Mouse (Mus musculus) cerebellum, adult (tissue): ENCODE data around the gene Slc15a2.
A peak's percentile ranks its signal among the peaks of the same experiment; 100 is the strongest.

Experiments
- ATAC-seq: cut with Nextera tagmentation; 2 replicates; pipeline ENCODE4 v1.9.2; 2017; ENCODE audit warnings: mild to moderate bottlenecking, moderate library complexity, mixed read lengths; ENCODE audit not compliant: insufficient number of reproducible peaks, low FRiP score, low TSS enrichment

Gene Slc15a2

GRCm38 (mm10) chr16:36770830-36771229 lies 13.9 kb downstream of the Slc15a2 start:
- no peak for ATAC-seq

GRCm38 (mm10) chr16:36770191-36770771 lies 14.5 kb downstream of the Slc15a2 start:
- ATAC-seq, result no peak

- no peak for ATAC-seq
These were observed 32.8 kb downstream of the Slc15a2 start for GRCm38 (mm10) chr16:36751979-36752378.

- ATAC-seq, result no peak
These were observed 37.0 kb downstream of the Slc15a2 start for GRCm38 (mm10) chr16:36747767-36748166.

- no peak for ATAC-seq
These were observed 37.7 kb downstream of the Slc15a2 start for GRCm38 (mm10) chr16:36747068-36747467.

DNA sequence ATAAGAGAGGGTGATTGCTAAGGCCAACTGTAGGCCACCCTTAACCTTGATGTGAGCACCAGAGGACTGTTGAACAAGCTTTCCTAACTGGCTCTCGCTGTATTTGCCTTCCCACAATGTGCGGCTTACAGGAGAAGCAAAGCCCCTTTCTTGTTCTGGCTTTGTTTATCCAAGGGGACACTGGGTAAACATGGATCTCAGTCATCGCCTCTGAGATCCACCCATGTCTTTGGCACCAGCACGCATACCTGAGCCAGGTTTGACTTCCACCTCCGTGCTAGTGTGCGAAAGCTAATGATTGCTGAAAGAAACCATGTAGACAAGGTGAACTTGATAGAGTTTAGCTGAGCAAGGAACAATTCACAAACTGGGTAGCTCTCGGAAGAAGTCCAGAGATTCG lies 41.2 kb downstream of the Slc15a2 start:
- no peak for ATAC-seq

DNA sequence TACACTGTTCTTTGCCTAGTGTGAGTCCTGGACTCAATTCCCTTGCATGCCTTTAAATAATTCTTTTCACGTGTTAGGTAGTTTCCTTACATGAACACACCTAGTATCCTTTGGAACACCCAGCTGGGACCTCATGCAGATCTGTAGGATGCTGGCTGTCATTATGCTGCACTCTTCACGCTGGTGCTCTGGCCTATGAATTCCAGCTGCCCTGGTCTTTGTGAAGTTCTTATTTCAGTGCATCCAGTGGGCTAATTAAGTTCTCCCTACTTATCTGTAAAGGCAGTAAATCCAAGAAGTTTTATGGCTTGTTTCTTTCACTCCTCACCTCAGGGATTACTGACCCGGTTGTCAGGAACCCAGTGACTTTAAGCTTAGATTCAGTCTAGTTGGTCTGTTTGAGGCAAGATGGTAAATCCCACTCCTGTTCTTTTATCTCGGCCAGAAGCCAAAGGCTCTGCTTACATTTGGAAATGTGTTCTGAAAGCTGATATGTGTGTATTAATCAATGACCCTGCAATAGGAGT lies 45.3 kb downstream of the Slc15a2 start:
- ATAC-seq, result no peak

DNA sequence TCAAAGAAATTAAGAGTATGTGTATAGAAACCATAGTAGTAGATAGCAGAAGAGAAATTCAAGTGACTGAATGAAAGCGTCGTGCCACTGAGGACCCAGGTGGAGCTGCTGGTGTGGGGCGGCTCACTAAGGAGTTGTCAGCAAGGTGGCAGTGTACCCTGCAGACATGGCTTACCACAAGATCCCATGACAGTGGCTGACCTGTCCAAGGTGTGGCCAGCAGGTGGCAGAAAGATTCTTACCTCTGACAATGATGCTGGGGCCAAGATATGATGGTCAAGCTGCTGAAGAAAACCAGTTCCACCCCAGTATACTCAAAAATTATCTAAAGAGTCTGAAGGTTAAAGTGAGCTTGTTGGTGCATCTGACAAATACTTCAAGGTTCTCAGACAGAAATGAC lies 49.3 kb downstream of the Slc15a2 start:
- ATAC-seq, result no peak

DNA sequence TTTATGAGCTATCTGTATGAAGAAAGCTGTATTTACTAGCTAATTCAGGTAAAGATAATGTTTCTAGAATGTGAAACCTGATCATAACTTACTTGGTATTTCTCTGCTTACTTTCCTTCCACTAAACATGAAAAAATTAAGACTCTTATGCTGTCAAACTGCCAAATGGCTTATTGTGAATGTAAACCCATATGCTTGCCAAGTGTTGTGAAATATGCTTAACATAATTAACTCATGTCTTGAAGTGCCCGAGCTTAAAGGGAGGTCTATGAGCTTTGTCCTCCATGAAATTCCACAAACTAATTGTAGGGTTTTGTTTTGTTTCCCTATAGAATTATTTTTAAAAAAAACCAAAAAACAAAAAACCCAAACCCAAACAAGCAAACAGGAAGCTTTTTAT lies 50.9 kb downstream of the Slc15a2 start:
- no peak for ATAC-seq

DNA sequence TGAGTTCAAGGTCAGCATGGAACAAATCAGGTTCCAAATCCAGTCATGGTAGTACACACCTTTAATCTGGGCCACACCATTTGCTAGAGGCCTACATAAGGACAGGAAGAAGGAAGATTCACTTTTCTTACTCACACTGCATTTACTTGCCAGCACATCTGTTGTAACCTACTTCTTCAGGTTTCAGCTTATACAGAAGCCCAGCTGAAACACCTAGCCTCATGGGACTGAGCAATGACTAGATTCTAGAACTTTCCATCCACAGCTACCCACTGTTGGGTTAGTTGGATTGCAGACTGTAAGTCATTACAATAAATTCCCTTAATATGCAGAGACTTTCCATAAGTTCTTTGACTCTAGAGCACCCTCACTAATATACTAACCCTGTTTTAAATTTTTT lies 52.2 kb downstream of the Slc15a2 start:
- ATAC-seq, result no peak

GRCm38 (mm10) chr16:36728959-36729358 lies 55.8 kb downstream of the Slc15a2 start:
- ATAC-seq, result no peak

DNA sequence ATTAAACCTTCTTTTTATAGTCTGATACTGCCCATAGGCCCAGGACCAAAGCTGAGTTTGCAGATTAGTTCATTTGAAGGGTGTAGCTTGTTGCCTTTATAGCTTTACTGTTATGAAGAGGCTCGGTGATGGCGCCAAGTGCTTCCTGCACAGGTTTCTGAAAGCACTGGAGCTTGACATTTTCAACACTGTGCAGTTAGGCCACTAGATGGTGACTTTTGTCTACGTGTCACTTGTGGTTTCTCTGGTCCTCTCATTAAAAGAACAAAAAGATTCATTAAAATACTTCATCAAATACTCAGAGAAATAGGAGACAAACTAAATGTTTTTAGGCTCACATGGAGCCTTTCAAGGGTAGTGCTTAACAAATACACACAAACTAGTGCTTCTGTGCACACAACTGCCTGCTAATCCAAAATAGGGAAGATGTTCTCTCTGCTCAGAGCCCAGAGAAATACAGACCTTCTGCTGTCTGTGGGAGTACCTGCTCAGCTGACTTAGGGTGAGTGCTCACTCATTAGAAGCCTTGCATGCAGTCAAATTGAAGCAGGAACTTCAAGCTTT lies 60.8 kb downstream of the Slc15a2 start:
- no peak for ATAC-seq

GRCm38 (mm10) chr16:36722739-36723138 lies 62.0 kb downstream of the Slc15a2 start:
- ATAC-seq, result no peak

DNA sequence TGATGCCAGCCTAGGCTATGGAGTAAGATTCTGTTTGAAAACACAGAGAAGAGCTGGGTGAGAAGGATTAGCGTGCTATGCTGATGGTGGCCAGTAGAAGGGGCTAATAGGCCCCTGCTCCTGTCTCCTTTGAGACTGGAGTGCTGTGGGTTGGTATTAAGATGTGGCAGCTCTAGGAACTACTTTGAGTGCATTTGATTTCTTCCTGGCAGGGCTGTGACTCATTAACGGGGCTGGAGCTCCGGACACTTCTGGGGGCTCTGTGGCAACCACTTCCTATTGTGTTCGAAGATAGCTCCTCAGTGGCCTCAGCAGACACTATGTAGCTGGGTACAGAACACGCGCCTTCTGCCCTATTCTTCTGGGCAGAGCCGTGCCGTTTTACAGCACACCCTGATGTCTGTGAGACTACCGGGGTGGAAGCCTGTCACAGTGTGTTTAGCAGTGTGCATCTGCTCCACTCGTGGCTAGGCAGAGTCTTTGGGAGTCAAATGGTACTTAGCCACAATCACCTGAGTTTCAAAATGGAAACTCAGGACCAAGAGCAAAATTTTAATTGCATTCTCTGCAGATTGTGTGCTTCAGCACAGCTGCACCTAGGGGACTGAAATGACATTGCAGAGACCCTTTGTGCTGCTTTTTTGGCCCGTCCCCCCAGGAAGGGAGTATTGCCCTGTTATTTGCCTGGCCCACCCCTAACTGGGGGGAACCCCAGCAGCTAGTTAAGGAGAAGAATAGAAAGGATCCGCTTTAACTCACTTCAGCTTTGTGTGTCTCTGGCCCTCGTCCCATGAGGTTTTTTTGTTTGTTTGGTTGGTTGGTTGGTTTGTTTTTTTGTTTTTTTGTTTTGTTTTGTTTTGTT lies 64.3 kb downstream of the Slc15a2 start:
- ATAC-seq, result no peak

DNA sequence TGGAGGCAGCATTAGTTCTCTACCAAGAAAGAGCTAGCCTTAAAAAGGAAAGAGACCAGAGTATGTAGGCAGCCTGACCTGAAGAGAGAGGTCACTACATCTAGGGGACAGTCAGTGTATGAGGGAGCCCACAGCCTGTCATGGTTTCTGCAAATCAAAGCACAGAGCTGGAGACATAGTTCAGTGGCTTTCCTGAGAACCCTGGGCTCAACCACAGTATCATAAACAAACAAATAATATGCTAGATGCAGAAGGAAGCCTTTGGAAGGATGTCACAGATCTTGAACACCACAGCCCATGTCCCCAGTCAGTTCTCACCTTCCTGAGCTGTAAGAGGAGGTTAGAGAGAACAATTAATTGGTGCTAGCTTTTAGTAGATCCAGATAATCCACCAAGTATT lies 66.1 kb downstream of the Slc15a2 start:
- no peak for ATAC-seq

DNA sequence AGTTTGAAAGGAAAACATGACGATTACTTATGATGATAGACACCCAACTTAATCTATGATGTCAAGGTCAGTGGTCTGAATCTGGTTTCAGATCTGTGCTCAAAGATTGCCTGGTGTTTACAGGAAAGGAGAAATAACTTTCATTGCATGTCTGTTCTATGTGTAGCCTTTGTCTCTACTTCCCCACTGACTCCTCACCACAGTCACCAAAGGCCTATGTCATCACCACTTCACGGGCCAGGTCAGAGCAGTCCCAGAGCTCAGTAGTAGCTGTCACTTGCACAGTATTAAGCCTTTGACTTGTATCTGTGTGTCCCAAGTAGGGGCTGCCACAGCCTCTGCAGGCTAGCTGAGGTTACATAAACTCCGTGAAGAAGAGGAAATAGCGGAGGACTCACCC lies 67.3 kb downstream of the Slc15a2 start:
- no peak for ATAC-seq

DNA sequence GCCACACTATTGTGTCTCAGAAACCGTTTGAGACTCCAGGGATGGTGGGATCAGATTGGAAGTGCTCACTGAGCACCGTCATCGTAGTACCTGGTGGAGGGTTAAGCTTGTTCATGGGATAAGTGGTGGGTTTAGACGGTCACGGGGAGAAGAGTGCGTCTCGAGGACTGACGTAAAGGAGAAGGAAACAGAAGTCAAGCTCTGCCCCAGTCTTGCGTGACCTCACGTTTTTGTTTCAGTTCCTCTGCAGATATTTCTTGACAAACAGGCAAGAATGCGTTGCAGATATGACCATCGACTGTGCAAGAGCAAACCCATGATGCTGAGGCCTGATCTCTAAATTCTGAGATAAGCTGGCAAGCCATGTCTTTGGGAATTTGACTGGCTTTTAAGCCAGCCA lies 73.0 kb downstream of the Slc15a2 start:
- no peak for ATAC-seq

DNA sequence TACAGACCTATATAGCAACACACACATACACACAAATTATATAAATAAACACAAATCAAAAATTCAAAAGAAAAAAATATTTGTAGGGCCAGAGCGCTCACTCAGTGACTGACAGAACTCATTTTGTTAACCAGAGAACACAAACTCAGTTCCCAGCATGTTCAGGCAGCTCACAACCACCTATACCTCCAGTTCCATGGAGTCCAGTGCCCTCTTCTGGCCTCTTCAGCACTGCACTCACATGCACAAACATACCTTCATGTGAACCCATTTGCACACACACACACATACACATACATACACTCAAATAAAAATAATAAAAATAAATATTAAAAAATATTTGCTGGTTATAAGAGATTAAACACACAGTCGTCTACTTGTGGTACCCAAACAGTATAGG lies 74.0 kb downstream of the Slc15a2 start:
- no peak for ATAC-seq

GRCm38 (mm10) chr16:36709405-36709804 lies 75.4 kb downstream of the Slc15a2 start:
- no peak for ATAC-seq

GRCm38 (mm10) chr16:36708751-36709150 lies 76.0 kb downstream of the Slc15a2 start:
- no peak for ATAC-seq

GRCm38 (mm10) chr16:36707702-36708423 lies 76.9 kb downstream of the Slc15a2 start:
- 0 out of 2 replicates have a peak, but pooled peaks have one; percentile 31 for ATAC-seq
